Mouse (Mus musculus): Measurements from ENCODE around the gene Socs1. TPM values are rescaled to one million over a fixed set of nuclear protein-coding genes. Genes with fewer than 3 reads are reported as not detected.

The Socs1 gene
- total RNA-seq, 2 experiments from 2014 or later = 2.1 to 2.6 TPM

DNA sequence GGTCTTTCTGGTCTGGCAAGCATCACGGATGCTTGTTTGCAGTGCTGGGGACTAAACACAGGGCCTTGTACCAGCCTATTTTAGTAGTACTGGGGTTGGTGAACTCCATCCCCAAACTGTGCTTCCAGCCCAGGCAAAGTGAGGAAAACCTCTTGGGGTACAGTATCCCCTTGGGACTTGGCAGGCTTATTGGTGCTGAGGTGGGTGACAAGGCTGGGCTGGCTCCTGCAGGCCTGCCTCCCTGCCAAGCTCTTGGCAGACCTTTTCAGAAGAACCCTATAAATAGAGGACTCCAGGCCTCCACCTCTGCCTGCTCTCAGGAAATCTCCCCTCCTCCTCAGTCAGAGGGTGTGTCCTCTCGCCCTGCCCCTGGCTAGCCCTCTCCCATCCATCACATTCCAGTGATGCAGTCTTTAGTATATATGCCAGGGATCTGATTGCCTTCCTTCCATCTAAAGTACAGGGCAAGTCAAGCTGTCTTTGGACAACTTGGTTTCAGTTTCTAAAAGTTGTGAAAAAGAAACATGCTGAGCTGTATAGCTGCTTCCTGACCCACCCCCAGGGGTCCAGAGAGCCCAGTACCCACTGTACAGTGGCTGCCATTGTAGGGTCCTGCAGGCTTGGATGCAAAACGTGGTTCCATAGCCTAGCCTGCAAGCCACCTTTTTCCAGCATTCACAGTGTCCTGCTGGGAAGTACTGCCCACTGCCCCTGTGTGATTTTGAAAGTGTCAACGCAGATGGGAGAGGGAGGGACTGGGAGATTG lies 1.6 kb upstream of the Socs1 start:
- DNase-seq = no peak

DNA sequence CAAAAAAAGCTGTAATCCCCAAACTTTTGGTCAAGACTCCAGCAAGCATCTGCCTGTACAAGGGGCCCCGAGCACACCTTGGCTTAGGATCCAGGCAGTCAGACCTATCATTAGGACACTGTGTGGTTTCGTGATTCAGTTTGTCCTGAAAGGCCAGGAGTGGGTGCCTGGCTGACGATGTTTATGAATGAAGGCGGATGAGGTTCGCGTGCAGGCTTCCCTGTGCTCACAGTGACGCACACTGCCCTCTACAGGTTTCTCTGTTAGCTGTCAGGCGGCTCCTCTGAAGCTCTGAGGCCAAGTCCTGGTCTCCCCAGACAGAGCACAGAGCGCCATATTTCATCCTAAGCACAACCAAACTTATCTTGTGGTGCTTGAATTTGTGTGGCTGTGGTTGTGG lies 952 bp upstream of the Socs1 start:
- DNase-seq = peak; percentile 84

DNA sequence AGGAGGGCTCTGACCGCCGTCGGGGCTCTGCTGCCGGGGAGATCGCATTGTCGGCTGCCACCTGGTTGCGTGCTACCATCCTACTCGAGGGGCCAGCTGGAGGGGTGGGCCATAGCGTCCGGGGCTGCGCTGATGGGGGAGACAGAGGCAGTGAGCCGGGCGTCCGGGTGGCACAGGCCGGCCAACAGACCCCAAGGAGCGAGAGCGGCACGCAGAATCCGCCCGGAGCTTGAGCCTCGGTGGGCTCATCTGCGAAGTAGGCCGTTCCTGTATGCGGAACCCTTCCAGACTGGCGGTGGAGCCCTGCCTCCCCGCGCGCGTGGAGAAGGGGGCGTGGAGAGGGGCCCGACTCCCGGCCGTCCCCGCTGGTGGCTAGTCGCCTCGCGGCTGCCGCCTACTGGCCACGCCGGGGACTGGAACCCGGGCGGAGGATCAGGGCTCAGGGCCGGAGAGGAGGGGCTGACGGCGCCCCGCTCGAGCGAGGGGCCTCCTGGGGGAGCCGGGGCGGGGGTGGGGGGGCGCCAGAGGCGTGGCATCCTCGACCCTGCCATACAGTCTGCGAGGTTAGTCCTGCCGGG lies 454 bp downstream of the Socs1 start:
- peak; percentile 98 for DNase-seq

DNA sequence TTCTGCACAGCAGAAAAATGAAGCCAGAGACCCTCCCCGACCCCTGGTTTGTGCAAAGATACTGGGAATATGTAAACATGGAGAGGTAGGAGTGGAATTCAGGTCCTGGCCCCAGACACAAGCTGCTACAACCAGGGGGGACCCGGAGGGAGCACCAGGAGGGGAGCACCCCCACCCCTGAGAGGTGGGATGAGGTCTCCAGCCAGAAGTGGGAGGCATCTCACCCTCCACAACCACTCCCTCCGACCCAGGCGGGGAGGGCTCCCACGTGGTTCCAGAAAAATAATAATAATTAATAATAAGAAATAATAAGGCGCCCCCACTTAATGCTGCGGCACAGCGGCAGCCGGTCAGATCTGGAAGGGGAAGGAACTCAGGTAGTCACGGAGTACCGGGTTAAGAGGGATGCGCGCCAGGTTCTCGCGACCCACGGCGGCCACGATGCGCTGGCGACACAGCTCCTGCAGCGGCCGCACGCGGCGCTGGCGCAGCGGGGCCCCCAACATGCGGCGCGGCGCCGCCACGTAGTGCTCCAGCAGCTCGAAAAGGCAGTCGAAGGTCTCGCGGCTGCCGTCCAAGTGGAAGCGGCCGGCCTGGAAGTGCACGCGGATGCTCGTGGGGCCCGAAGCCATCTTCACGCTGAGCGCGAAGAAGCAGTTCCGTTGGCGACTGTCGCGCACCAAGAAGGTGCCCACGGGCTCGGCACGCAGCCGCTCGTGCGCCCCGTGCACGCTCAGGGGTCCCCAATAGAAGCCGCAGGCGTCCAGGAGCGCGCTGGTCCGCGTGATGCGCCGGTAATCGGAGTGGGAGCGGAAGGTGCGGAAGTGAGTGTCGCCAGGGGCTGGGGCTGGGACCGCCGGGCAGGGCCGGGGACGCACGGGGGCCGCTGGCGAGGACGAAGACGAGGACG lies 1.2 kb downstream of the Socs1 start:
- peak; percentile 60 for DNase-seq

DNA sequence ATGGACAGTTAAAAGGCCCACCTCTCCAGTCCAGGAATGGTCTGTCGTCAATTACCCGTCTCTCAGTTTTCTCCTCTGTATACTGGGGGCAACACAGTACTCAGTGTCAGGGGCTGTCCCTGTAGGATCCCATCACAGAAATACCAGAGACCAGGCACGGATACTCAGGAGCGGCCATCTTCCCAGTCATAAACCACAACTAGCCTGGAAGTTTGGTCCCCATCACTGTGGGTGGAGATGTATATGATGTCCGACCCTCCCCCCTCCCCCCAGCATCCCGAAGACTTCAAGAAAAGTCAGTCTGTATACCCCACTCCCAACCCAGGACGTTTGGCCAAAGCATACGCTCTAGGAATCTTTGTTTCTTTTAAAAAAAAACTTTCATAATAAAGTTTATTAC lies 1.9 kb downstream of the Socs1 start:
- DNase-seq = no peak

DNA sequence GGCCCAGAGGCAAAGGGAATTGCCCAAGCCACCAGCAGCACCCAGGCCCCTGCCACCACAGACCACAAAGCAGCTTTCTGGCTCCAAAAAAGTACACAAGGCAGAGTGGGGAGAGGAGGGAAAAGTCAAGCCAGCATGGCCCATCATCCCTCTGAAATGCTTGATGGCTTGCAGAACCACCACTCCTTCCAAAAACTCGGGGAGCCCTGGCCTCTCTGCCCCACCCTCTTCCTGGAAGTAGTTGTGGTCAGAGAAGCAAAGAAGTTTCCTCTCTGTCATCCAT lies 2.2 kb downstream of the Socs1 start:
- DNase-seq = no peak

DNA sequence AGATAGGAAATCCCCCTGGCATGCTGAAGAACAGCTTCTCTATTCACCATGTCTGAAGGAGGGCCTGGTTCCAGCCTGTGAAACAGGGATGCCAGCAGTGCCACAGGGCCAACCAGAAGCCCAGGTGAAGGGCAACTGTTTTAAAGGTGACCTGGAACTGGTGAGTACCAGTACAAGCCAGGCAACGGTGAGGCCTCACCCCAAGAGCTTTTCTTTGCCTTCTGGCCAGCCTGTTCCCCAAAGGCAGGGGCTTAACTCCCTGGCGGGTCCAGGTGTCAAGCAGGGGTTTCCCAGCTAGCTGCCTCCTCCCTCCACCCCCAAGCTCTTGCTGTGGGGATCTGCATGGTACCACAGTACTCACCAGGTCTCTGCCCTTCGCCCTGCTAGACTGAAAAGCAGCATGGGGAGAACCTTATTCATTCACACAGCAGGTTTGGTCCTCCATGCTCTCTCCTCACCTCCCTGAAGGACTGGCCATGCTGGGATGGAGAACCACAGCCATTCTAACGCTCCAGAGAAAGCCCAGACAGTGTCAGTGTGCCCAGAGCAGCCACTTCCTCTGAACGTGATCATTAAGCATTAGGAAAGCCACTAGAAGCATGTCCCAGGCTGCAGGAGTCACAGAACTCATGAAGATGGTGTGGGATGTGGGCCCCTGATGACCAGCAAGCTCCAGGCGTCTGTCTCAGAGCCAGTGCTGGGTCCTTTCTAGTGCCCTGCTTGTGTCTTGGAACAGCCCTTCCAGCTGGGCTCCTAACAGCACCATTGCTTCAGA lies 2.8 kb downstream of the Socs1 start:
- no peak for DNase-seq

DNA sequence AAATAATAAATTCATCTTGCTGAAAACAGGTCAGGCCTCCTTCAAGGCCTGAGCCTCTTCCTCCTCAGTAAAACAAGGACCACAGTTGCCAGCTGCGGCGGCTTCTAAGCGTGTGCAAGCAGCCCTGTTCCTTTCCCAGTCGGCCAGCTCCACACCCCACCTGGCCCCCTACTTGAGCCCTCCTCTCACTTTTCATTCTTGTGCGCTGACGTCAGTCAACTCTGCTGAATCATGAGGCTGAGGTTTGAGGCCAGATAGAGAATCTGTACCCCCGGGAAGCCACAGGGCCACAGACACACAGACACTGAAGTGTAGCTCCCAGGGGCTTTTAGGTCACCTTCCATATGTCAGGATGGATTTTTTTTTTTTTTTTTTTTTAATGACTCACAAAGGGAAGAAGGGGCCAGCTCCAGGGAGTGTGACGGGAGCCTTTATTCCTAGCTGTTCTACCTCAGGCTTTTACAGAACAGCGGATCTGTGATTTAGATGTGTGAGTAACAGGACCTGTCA lies 3.4 kb downstream of the Socs1 start:
- no peak for DNase-seq

DNA sequence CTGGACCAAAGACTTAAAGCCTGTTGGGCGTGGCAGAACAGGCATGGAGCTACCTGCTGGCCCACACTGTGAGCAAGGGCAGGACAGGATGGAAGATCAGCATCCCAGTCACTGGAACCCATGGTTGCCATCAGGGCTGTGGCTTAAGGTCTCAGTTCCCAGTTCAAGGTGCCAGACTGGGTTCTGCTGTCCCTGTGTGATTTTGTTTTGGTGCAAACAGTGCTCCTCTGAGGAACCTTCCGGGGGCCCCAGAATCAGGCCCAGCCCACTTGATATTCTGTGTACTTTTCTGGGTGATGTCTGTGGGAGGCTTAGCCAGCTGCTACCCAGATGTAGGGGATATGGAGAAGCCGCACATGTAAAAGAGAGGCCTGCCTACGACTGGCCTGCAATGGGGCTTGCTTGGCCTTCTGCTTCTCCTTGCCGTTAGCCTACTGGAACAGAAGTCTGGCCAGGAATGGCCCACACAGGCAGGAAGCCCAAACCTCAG lies 4.7 kb downstream of the Socs1 start:
- DNase-seq = no peak

DNA sequence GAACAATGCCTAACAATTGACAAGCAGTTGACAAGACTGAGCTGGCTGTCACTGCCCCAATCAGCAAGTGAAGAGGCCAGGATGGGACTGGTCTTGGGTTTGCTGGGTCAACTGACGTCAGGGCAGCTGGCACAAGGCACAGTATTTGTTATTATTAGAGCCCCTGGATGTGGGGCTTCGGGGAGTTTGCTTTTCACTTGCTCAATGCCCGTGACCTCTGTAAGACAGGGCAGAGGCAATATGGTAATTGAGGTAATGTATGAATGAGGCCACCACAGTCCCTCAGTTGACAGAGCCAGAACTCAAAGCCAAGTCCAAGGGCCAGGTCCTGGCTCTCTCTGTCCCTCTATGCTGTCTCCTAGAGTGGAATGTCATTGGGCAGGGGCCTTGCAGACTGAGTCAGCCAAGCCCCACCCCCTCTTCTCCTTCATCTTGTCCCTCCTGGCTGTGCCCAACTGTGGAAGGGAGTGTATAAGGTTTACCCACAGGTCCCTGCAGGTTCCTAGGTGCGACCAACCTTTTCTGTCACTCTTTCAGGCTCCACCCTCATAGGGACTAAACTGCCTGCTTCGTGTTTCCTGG lies 7.7 kb downstream of the Socs1 start:
- peak; percentile 50 for DNase-seq

DNA sequence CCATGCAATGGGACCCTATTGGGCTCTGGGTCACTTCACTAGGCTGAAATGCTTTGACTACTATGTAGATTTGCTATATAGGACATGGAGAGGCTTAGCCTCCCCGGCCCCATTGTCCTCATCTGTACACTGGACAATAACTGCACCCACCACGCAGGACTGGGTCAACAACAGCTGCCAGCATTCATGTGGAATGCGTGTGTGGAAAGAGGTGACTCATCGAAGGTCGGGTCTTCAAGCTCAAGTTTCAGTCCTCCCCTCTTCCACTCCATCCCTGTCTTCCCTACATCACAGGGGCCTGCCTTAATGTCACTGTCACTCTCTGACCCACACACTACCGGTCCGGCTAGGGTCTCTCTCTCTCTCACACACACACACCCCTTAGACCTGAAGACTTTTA lies 9.0 kb downstream of the Socs1 start:
- DNase-seq = peak; percentile 43

DNA sequence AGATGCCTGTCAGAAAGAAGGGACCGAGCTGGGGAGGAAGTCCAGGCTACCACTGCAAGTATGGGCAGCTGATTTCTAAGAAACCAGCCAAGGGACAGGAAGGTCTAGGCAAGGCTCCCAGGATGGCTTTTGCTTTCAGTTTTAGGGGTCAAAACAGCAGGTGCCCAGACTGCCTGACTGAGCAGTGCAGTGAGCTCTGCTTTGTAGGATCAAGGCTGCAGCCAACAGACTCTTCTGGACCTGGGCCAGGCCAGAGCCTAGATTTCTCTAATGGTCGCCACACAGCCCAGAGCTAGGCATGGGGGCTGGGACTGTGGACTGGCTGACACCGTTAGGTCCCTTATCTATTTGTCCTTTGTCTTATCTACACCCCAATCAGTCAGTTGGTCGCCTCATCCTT lies 10.6 kb downstream of the Socs1 start:
- peak; percentile 51 for DNase-seq

DNA sequence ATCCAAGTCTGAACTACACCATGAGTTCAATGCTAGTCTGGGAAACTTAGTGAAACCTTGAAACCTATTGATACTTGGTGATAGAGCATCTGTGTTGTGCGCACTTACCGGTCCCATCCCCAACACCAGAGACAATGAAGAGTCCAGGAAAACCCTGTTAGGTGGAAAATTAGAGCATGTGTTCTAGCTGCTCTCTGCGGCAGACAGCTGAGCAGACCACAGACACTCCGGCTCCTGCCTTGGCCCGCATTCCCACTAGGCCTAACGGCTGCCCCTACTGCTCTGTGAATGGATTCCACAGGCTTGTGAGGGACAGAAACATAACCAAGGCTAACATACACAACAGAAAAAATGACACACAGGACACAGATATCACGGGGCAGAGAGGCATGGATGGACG lies 11.8 kb downstream of the Socs1 start:
- DNase-seq = no peak

DNA sequence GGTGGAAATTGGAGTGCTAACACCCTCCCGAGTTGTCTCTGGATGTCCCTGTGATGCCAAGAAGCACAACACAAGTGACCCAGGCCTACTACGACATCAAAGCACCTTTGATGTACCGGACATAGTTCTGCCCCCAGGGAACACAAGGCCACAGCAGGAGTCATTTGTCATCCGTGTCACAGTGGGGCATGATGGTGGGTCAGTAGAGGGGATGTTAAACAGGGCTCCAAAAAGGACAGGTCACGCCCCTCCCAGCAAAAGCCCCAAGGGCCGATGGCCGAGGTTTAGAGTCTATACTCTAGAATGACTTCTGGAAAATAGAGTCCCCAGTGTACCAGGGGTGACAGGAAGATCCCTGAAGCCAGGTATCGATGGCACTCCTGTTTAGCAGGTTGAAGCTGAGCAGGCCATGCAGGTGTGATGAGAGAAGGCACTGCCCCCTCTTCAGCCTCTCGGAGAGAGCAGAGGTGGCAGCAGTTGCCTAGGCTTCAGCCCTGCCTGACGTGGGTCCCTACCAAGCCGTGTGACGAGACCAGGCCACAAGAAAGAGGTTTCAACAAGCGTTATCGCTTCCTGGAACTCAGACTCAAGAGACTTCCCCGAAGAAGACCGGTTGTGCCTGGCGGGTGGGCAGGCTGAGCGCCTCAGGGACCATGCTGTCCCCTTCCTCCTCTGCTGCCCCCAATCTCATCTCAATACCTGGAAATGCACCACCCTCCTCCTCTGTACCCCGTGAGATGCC lies 13.4 kb downstream of the Socs1 start:
- peak; percentile 46 for DNase-seq

DNA sequence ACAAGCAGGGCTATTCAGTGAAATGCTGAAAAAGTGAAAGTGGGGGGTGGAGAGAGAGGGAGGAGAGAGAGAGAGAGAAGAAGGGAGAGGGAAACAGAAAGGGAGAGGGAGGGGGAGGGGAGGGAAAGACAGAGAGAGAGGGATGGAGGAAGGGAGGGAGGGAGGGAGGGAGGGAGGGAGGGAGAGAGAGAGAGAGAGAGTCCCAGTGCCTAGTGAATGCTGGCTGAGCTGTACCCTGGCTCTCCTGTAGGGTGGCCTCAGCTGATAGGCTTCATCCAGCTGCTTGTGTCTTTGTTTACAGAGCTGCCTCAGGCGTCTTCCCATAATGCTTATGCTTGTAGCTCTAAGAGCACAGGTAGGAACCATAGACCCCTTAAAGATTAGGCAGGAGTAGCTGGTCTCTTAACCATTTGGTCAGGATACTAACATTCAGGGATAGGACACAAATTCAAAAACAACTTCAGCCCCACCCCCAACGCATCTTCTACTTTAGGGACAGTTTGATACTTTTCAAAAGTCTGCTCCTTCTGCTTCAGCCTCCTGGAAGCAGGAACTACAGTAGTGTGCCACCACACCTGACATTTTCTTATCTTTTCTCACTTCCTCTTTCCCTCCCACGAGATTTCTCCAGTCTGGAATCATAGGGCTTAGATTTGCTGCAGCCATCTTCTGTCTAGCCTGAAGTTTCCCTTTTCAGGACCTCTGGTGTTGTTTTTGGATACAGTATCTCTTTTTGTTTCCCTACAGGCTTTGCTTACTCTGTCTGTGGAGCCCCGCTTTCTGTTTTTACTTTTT lies 14.6 kb downstream of the Socs1 start:
- DNase-seq = no peak

DNA sequence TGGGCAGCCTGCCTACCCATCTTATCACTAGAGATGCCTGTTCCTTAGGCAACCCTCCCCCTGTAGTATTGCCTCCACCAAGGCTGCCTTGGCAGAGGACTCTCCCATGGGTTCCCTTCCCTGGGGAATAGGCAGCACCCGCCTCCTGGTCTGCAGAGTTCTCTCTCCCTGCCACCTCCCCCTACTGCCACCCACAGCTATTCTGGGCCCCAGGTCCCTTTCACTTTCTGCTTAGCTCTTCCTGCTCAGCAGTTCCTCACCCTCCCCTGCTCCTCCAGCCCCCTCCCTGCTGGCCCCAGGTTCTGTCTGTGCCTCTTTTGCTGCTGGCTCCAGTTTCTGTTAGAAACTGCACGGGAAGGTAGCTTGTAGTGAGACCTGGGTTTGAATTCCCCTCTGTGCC lies 15.7 kb downstream of the Socs1 start:
- peak; percentile 71 for DNase-seq

DNA sequence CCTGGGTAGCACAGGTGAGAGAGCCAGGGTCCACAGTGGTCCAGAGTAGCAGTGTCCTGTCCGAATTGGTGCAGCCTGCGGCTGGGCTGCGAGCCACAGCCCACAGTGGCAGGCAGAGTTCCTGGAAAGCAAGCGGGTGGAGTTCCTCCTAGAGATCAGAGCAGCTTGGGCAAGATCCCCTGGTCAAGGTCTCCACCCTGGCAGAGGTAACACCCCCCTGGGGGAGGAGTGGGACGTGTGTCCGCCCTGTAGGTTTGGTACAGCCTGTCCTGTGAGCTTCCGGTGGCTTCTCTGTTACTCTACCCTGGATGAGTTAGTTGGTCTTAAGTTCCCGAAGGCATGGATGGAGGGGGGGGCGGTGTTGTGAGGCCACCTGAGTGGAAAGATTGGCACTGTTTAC lies 16.5 kb downstream of the Socs1 start:
- DNase-seq = peak; percentile 71

DNA sequence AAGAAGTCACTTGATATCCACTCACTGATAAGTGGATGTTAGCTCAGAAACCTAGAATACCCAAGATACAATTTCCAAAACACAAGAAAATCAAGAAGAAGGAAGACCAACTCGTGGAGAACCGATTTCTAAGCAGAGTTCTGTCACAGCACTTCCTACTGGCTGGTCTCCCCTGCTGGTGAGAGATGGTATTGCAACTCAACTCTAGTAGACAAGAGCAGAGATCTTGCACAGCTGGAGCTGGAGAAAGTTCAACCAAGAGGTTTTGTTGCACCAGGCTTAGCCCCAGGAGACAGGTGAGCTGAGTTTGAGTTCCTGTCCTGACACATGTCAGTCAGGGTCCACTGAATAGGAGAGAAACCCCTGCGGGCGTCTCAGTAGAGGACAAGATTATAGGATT lies 18.2 kb downstream of the Socs1 start:
- DNase-seq = peak; percentile 85

DNA sequence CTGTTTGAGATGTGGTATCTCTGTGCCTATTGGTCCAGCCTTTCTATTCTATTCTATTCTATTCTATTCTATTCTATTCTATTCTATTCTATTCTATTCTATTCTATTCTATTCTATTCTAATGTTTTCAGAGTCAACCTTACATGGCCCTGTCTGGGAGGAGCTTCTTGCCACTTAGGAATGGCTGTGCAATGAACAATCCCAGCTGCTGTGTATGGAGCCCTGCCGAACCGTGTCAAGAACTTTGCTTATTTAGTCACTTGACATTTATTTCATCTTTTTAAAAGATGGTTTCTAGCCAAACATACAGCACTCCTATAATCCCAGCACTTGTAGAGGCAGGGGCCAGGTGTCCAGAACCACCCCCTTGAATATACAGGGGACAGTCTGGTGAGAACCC lies 21.0 kb downstream of the Socs1 start:
- DNase-seq = no peak

DNA sequence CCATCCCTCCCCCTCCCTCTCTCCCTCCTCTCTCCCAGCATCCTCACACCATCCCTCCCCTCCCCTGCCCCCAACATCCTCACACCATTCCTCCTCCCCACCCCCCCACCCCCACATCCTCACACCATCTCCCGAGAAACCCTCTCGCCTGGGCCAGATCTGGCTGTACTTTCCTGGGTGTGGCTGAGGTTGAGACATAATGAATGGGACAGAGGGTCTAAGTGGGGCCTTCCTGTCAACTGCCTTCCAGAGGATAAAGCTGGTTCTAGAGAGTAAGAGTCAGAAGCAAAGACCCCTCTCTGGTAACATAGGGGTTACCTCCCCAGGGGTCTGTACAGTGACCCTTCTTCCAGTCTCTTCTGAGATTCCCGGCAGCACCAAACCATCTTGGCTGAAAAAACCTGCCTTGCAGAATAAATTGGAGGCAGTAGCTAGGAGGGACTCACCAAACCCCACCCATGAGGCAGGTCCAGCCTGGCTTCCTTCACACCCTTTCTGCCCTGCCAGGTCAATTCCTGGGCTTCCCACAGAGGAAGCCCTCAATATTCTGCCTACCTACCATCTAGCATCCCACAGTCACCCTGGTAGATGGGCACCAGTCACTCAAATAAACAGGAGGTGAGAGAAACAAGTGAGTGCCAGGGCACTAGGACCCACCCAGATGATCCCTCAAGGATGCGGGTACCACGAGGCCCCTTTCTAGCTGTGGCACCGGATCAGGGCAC lies 21.6 kb downstream of the Socs1 start:
- DNase-seq = no peak
